Mouse (Mus musculus): ENCODE results near the gene Mettl27. TPM values are rescaled to one million over a fixed set of nuclear protein-coding genes. Genes with fewer than 3 reads are reported as not detected.
A peak's percentile ranks its signal among the peaks of the same experiment; 100 is the strongest.
"Not testable (repeated sequence)": the region's sequence is repeated elsewhere in the genome, so short reads cannot be mapped to it uniquely, and the experiment has no call there.

The Mettl27 gene
- polyA plus RNA-seq, 1 experiment from 2014 or later = 6.8 TPM

DNA sequence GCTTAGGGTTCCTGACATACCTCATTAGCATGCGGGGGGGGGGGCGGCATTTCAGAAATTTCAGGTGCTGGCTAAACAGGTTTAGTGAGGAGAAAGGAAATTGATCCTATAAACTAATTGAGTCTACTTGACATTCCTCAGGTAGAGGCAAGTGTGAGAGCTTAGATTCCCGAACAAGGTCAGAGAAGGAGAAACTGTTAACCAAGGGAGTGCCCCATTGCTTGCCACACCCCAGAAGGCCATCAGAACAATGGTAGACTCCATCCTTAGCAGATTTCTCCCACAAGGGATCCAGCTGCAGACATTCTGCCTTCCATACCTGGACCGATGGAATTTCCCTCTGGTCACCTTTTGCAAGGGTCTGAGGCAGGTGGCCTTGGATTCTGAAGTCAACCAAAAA lies 5.4 kb upstream of the Mettl27 start:
- no peaks in the 10 kb centered on the region for H3K27me3 ChIP-seq
- no peak overlapping the region for H3K27ac ChIP-seq (replicated peaks)
- H3K4me1 ChIP-seq (replicated peaks) = no peaks in the 10 kb centered on the region
- H3K4me3 ChIP-seq = no peak overlapping the region
- no peak overlapping the region for H3K9ac ChIP-seq
- no peaks in the 10 kb centered on the region for H3K9me3 ChIP-seq
- 76% methylated on average over 4 of the region's 4 CpGs for WGBS
- no peaks in the 10 kb centered on the region for H3K36me3 ChIP-seq
- H3K4me2 ChIP-seq = no peak overlapping the region
- ATAC-seq (ENCODE audit: low FRiP score, low read depth) = no peak

DNA sequence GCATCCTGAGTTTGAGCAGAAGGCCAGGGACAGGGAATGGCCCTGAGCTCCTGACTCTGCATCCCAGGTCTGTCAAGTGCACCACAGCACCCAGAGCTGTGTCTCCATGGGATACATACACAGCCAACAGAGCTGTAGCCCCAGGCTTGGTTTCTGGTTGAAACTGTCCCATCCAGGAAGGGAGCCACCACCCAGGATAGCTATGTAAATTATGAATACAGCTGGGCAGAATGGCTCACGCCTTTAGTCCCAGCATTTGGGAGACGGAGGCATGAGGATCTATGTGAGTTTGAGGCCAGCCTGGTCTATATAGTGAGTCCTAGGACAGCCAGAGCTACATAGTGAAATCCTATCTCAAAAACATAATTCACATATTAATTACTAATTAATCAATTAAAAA lies 2.2 kb upstream of the Mettl27 start:
- Histone ChIP-seq H3K4me2 (no peak overlapping the region), H3K9me3 (no peaks in the 10 kb centered on the region), H3K36me3 (no peaks in the 10 kb centered on the region), H3K4me1 (replicated peaks) (peaks cover 6% of the 10 kb centered on the region), H3K27ac (replicated peaks) (no peak overlapping the region), H3K27me3 (no peaks in the 10 kb centered on the region), H3K4me3 (no peak overlapping the region), H3K9ac (no peak overlapping the region)
- WGBS = 86% methylated on average over 2 of the region's 2 CpGs
- no peak for ATAC-seq (ENCODE audit: low FRiP score, low read depth)

DNA sequence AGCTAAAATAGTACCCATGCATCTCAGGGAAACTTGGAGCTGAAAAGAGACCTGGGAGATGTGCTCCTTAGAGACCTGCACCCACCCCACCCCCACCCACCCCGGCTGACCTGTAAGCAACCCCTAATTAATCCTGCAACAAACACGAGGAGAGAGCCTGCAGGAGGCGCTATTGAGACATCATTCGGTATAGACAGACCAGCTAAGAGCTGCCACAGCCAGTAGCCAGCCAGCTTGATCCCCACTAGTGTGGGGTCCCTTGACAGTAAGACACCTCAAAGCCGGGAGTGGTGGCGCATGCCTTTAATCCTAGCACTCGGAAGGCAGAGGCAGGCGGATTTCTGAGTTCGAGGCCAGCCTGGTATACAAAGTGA lies 722 bp downstream of the Mettl27 start:
- Histone ChIP-seq H3K9ac (peak overlapping the region; percentile 66; the same call in 1 of the 2 replicates), H3K4me2 (peak overlapping the region; percentile 99), H3K4me1 (replicated peaks) (peaks cover 6% of the 10 kb centered on the region), H3K36me3 (no peaks in the 10 kb centered on the region), H3K9me3 (no peaks in the 10 kb centered on the region), H3K4me3 (peak overlapping the region; percentile 83), H3K27me3 (no peaks in the 10 kb centered on the region), H3K27ac (replicated peaks) (no peak overlapping the region)
- WGBS = 46% methylated on average over 9 of the region's 9 CpGs
- ATAC-seq (ENCODE audit: low FRiP score, low read depth) = no peak

DNA sequence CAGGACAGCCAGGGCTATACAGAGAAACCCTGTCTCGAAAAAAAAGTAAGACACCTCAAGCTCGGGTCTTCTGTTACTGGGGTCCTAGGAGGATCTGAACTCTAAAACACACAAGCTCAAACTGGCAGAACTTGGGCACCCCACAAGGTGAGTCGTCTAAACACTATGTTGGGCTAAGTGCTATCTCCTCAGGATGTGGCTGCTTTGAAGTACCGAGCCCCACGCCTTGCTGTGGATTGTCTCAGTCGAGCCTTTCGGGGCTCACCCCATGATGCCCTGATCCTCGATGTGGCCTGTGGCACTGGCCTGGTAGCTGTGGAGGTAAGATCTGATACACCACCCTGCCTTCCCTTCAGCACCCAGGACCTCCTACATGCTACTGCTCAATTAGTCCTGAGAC lies 1.1 kb downstream of the Mettl27 start:
- H3K4me2 ChIP-seq = peak overlapping the region; percentile 99; the same call in 1 of the 2 replicates
- H3K9ac ChIP-seq = no peak overlapping the region
- H3K27me3 ChIP-seq = no peaks in the 10 kb centered on the region
- no peak overlapping the region for H3K4me3 ChIP-seq
- peaks cover 6% of the 10 kb centered on the region for H3K4me1 ChIP-seq (replicated peaks)
- no peaks in the 10 kb centered on the region for H3K36me3 ChIP-seq
- ATAC-seq (ENCODE audit: low FRiP score, low read depth) = no peak
- 92% methylated on average over 8 of the region's 8 CpGs for WGBS
- no peak overlapping the region for H3K27ac ChIP-seq (replicated peaks)
- no peaks in the 10 kb centered on the region for H3K9me3 ChIP-seq

DNA sequence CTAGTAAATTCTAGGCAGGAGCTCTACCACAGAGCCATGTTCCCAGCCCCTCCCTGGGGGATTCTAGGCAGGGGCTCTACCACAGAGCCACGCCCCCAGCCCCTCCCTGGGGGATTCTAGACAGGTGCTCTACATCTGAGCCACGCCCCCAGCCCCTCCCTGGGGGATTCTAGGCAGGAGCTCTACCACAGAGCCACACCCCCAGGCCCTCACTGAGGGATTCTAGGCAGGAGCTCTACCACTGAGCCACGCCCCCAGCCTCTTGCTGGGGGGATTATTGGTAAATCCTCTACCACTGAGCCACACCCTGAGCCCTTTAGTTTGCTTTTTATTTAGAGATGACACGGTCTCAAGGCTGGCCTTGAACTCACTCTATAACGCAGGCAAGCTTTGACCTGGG lies 1.5 kb downstream of the Mettl27 start:
- not testable (repeated sequence) for H3K27me3 ChIP-seq; H3K9ac ChIP-seq; H3K4me1 ChIP-seq (replicated peaks); H3K27ac ChIP-seq (replicated peaks); H3K9me3 ChIP-seq; H3K4me3 ChIP-seq; H3K36me3 ChIP-seq; H3K4me2 ChIP-seq; ATAC-seq (ENCODE audit: low FRiP score, low read depth)
- WGBS = 94% methylated on average over 5 of the region's 5 CpGs

DNA sequence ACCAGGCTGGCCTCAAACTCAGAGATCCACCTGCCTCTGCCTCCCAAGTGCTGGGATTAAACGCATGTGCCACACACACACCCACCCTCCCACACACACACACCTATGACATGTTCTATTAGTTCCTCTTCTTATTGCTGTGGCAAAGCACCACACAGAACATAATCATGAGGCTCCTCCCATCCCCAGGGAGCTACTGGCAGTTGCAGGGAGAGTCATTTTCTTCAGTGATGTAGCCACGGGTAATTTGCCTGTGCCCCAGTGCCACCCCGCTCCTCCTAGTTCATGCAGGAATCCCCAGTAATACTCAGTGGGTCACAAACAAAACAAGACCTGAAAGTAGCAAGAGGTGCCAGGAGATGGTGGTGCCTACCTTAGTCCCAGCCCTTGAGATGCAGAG lies 2.5 kb downstream of the Mettl27 start:
- Histone ChIP-seq H3K9ac (no peak overlapping the region), H3K27me3 (no peaks in the 10 kb centered on the region), H3K27ac (replicated peaks) (no peak overlapping the region), H3K4me2 (no peak overlapping the region), H3K4me3 (no peak overlapping the region), H3K4me1 (replicated peaks) (peaks cover 6% of the 10 kb centered on the region), H3K9me3 (no peaks in the 10 kb centered on the region), H3K36me3 (no peaks in the 10 kb centered on the region)
- 91% methylated on average over 3 of the region's 3 CpGs for WGBS
- ATAC-seq (ENCODE audit: low FRiP score, low read depth) = no peak

DNA sequence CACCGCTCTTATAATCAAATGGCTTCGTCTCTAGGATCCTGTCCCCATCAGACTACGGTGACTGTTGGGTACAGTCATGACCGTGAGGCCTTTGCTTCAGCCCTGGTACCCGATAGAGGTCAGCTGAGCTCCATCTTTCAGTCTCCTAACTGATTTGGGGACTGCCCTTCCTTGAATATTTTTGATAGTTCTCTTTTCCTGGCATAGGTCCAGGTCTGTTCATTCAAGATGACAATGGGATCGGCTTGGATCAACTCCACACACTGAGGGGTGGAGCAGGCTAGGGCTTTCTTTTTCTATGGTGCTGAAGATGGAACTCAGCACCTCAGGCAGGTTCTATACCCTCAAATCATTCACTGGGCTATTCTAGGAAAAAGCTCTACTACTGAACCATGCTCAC lies 3.9 kb downstream of the Mettl27 start:
- Histone ChIP-seq H3K9me3 (no peaks in the 10 kb centered on the region), H3K36me3 (no peaks in the 10 kb centered on the region), H3K4me2 (no peak overlapping the region), H3K4me1 (replicated peaks) (peaks cover 6% of the 10 kb centered on the region), H3K27me3 (no peaks in the 10 kb centered on the region), H3K27ac (replicated peaks) (no peak overlapping the region), H3K9ac (no peak overlapping the region), H3K4me3 (no peak overlapping the region)
- WGBS = 87% methylated on average over 6 of the region's 6 CpGs
- no peak for ATAC-seq (ENCODE audit: low FRiP score, low read depth)

DNA sequence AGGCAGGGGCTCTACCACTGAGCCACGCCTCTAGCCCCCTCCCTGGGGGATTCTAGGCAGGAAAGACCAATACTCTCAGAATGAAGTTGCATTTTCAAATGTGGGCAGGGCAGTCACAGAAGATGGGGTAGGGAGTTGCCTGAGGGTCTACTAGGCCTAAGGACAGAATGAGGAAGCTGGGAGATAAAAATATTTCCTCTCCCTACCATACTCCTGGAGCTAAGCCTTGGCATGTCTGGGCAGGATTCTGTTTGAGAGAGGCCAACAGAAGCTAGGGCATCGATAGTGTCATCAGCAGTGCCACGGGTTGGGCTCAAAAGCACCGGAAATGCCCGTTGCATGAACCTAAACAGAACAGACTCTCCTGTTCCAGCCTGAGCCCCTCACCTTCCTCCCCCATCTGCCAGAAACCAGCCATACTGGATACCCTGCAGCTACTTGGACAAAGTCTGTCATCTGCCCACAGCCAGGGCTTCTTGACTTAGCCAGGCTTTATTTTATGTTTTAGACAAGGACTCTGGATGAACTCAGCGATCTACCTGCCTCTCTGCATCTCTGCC lies 4.5 kb downstream of the Mettl27 start:
- Histone ChIP-seq H3K27me3 (no peaks in the 10 kb centered on the region), H3K36me3 (no peaks in the 10 kb centered on the region), H3K4me1 (replicated peaks) (peaks cover 6% of the 10 kb centered on the region), H3K27ac (replicated peaks) (no peak overlapping the region), H3K9me3 (no peaks in the 10 kb centered on the region), H3K4me3 (no peak overlapping the region), H3K9ac (no peak overlapping the region), H3K4me2 (no peak overlapping the region)
- no peak for ATAC-seq (ENCODE audit: low FRiP score, low read depth)
- 85% methylated on average over 6 of the region's 6 CpGs for whole genome bisulfite sequencing

DNA sequence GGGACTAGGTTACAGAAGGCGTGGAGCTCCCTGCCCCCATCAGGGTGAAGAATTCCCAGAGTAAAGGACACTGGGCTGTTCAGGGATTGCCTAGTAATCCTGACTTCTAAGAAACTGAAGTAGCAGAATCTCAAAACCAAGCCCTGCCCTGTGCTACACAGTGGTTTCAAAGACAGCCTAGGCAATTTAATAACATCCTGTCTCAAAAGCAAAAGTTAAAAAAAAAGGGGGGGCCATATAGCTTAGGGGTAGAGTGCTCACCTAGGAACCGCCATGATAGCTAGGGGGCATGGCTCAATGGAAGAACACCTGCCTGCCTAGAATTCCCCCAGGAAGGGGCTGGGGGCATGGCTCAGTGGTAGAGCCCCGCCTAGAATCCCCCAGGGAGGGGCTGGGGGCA lies 6.9 kb downstream of the Mettl27 start:
- no peak overlapping the region for H3K9ac ChIP-seq
- H3K27ac ChIP-seq (replicated peaks) = no peak overlapping the region
- no peak overlapping the region for H3K4me3 ChIP-seq
- H3K4me2 ChIP-seq = no peak overlapping the region
- H3K4me1 ChIP-seq (replicated peaks) = no peaks in the 10 kb centered on the region
- 82% methylated on average over 3 of the region's 3 CpGs for WGBS
- ATAC-seq (ENCODE audit: low FRiP score, low read depth) = no peak
- H3K9me3 ChIP-seq = no peaks in the 10 kb centered on the region
- no peaks in the 10 kb centered on the region for H3K36me3 ChIP-seq
- no peaks in the 10 kb centered on the region for H3K27me3 ChIP-seq

DNA sequence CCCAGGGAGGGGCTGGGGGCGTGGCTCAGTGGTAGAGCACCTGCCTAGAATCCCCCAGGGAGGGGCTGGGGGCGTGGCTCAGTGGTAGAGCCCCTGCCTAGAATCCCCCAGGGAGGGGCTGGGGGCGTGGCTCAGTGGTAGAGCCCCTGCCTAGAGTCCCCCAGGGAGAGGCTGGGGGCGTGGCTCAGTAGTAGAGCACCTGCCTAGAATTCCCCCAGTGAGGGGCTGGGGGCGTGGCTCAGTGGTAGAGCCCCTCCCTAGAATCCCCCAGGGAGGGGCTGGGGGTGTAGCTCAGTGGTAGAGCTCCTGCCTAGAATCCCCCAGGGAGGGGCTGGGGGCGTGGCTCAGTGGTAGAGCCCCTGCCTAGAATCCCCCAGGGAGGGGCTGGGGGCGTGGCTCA lies 7.4 kb downstream of the Mettl27 start:
- not testable (repeated sequence) for H3K9me3 ChIP-seq; H3K4me2 ChIP-seq; H3K4me1 ChIP-seq (replicated peaks); H3K4me3 ChIP-seq; H3K27me3 ChIP-seq; H3K36me3 ChIP-seq; H3K9ac ChIP-seq; H3K27ac ChIP-seq (replicated peaks); ATAC-seq (ENCODE audit: low FRiP score, low read depth)
- WGBS = 93% methylated on average over 3 of the region's 7 CpGs

DNA sequence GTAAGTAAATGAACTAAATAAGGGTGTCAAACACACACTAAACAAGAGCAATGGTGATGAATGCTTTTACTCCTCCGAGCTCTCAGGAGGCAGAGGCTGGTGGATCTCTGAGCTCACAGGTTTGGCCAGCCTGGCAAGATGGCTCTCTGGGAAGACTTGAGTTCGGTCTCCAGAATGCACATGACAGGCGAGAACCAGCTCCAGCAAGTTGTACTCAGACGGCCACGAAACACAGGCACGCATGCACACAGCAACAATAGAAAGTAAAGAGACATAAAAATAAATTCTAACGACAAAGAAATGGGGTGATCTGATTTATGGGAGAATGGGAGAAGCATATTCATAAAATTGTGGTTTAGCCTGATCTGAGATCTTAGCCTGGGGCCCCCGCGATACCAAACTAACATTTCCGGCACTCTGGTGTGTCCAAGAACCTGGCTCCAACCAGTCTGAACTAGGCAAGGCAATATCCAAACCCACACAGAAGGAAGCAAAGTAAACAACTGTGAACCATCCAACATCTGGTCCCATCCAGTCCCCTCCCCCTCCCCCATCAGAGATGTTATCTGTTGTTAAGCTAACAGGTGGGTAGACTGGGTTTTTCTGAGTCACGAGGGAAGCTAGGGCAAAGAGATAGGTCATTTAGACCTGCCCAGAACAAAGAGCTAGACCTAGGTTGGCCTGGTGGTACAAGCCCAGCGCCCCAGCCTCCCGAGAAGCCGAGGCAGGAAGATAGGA lies 9.5 kb downstream of the Mettl27 start:
- no peak for ATAC-seq (ENCODE audit: low FRiP score, low read depth)
- Histone ChIP-seq H3K27ac (replicated peaks) (no peak overlapping the region), H3K27me3 (peaks cover 16% of the 10 kb centered on the region), H3K9me3 (no peaks in the 10 kb centered on the region), H3K9ac (no peak overlapping the region), H3K4me3 (no peak overlapping the region), H3K36me3 (no peaks in the 10 kb centered on the region), H3K4me1 (replicated peaks) (0 out of 2 replicates have a peak, but pooled peaks cover 2% of the 10 kb centered on the region), H3K4me2 (no peak overlapping the region)
- 86% methylated on average over 14 of the region's 14 CpGs for WGBS

DNA sequence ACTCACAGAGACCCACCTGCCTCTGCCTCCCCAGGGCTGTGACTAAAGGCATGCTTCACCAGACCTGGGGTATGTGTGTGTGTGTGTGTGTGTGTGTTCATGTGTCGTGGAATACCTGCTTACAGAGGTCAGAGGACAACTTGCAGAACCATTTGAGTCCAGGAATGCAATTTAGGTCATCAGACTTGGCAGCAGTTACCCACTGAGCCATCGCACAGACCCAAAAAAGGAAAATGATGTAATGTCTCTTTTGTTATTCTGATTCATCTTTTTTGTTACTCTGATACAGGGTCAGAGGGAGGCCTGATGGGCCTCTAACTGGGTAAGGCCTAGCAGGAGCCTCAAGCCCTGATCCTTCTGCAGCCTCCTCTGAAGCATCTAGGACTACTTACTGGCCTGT lies 10.6 kb downstream of the Mettl27 start:
- 73% methylated on average over 2 of the region's 2 CpGs for WGBS
- Histone ChIP-seq H3K9me3 (no peaks in the 10 kb centered on the region), H3K36me3 (no peaks in the 10 kb centered on the region), H3K4me1 (replicated peaks) (0 out of 2 replicates have a peak, but pooled peaks cover 2% of the 10 kb centered on the region), H3K27ac (replicated peaks) (no peak overlapping the region), H3K27me3 (peaks cover 21% of the 10 kb centered on the region), H3K4me2 (no peak overlapping the region), H3K9ac (no peak overlapping the region), H3K4me3 (no peak overlapping the region)
- ATAC-seq (ENCODE audit: low FRiP score, low read depth) = no peak

DNA sequence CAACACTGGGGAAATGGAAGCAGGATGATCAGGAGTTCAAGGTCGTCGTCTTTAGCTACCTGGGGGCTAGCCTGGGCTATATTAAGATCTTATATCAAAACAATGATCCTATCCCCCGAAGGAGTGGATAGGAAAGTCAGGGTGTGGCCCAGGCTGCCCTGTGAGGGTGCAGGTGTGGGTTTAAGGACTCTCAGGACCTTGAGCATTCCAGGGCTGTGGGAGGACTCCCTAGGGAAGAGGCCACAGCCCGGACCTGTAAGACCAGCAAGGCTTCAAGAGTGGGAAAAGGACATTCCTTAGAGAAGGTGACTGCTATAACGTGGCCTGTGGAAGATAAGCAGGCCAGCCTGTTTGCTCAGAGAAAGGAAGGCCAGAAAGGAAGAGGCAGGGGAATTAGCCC lies 12.0 kb downstream of the Mettl27 start:
- H3K9me3 ChIP-seq = no peaks in the 10 kb centered on the region
- H3K27me3 ChIP-seq = peaks cover 21% of the 10 kb centered on the region
- no peak overlapping the region for H3K4me3 ChIP-seq
- ATAC-seq (ENCODE audit: low FRiP score, low read depth) = no peak
- no peak overlapping the region for H3K27ac ChIP-seq (replicated peaks)
- H3K4me2 ChIP-seq = no peak overlapping the region
- 0 out of 2 replicates have a peak, but pooled peaks cover 2% of the 10 kb centered on the region for H3K4me1 ChIP-seq (replicated peaks)
- 78% methylated on average over 5 of the region's 5 CpGs for WGBS
- H3K36me3 ChIP-seq = no peaks in the 10 kb centered on the region
- H3K9ac ChIP-seq = no peak overlapping the region
